Mouse (Mus musculus) cerebellum, adult 2 months (tissue): ENCODE measurements around the gene Sertad1.

Source experiments
- CTCF ChIP-seq: fragments of 200-500 bp; IDR thresholded peaks from 2 replicates; pipeline ENCODE4 v1.5.1; 2011; ENCODE audit warnings: low read depth, mild to moderate bottlenecking, control low read depth, low read length, moderate library complexity, borderline replicate concordance; ENCODE audit not compliant: insufficient read depth
- POLR2A ChIP-seq: fragments of 200-500 bp; IDR thresholded peaks from 2 replicates; pipeline ENCODE4 v1.6.1; 2011; ENCODE audit warnings: low read length, control low read depth, borderline replicate concordance; ENCODE audit not compliant: insufficient read depth

DNA sequence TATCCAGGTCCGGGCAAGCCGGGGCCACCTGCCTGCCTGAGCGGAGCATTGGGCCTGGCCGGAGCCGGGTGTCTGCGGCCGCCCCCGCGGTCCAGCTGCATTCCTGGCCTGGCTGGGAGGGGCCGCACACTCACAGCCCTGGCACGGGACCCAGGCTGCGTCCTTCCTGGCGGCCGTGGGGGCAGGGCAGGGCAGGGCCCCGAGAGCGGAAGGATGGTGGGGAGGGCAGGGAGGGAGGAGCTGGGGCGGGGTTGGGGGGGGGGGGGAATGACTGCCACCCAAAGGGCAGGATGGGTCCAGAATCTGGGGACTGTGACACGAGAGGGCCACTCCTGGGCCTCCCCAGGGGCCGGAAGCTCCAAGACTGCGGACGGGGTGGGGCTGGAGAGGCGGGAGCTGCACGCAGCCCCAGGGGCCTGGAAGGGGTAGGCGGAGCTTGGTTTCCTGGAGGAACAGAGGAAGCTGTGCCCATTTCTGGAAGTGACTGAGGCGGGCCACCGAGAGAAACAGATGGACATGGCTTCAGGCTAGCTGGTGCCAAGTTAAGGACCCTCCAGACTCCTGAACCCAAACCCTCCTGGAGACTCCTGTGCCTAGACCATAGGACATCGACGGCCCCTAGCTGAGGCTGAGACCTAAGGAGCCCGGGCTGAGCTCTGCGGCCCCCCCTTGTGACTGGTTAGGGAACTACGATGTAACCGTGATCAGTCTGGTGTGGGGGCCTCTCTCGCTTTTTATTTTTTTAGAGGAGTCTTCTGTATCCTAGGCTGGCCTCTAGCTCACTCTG is 4.0 kb downstream of the Sertad1 start:
- TF ChIP-seq POLR2A (no peak; the same call in 1 of the 2 replicates), CTCF (peak; percentile 69; the same call in 1 of the 2 replicates)
